Mouse (Mus musculus) monocyte, adult 2 months (primary cell): Measurements from ENCODE around the gene Nsd1.
A peak's percentile ranks its signal among the peaks of the same experiment; 100 is the strongest.

Experiments
- DNase-seq, 2 experiments: peaks; one replicate each; pipeline ENCODE4 v3.0.0; 2022; ENCODE audit warnings: low spot score in 2 of 2, low read depth in 1 of 2

Gene Nsd1

GRCm38 (mm10) chr13:55328641-55329040 is 119.1 kb downstream of the Nsd1 start:
- no peak for DNase-seq

- DNase-seq: no peak
Observed at GRCm38 (mm10) chr13:55329109-55329682, 119.6 kb downstream of the Nsd1 start.

GRCm38 (mm10) chr13:55329683-55330566 is 120.3 kb downstream of the Nsd1 start, which contains the start of gene Mxd3:
TSS of gene Mxd3 (minus strand) at chr13:55329823.
- peak; percentile 71 to 73 for DNase-seq

GRCm38 (mm10) chr13:55330567-55331400 is 121.2 kb downstream of the Nsd1 start:
- no peak for DNase-seq

- DNase-seq: no peak
Observed at GRCm38 (mm10) chr13:55332331-55332730, 122.7 kb downstream of the Nsd1 start.

- DNase-seq: no peak
Observed at GRCm38 (mm10) chr13:55335701-55336100, 126.1 kb downstream of the Nsd1 start.

GRCm38 (mm10) chr13:55337341-55337975 is 127.9 kb downstream of the Nsd1 start:
- no peak for DNase-seq

GRCm38 (mm10) chr13:55338131-55339054 is 128.8 kb downstream of the Nsd1 start:
- no peak for DNase-seq

- DNase-seq: no peak
Observed at GRCm38 (mm10) chr13:55339259-55339658, 129.7 kb downstream of the Nsd1 start.

GRCm38 (mm10) chr13:55342469-55342868 is 132.9 kb downstream of the Nsd1 start:
- DNase-seq: no peak

GRCm38 (mm10) chr13:55344286-55344685 is 134.7 kb downstream of the Nsd1 start:
- DNase-seq: no peak

- no peak for DNase-seq
Observed at GRCm38 (mm10) chr13:55346745-55347144, 137.2 kb downstream of the Nsd1 start.

- no peak for DNase-seq
Observed at GRCm38 (mm10) chr13:55361145-55361544, 151.6 kb downstream of the Nsd1 start.

- DNase-seq: no peak
Observed at GRCm38 (mm10) chr13:55361974-55362452, 152.4 kb downstream of the Nsd1 start.

- peak; percentile 94 for DNase-seq
Observed at GRCm38 (mm10) chr13:55362453-55363060, 153.0 kb downstream of the Nsd1 start, which contains the start of gene Lman2. TSS of gene Lman2 (minus strand) at chr13:55362783.
